Mouse (Mus musculus) limb, embryonic 13.5 days (tissue): Measurements from ENCODE around the gene Drd2. TPM values are rescaled to one million over a fixed set of nuclear protein-coding genes. Genes with fewer than 3 reads are reported as not detected.

Experiments
- polyA plus RNA-seq: library from polyadenylated mRNA; unstranded; fragments of >200 nt; fragmentation: Nextera tagmentation; extraction: Ambion mirVana; gene quantifications from 2 replicates; pipeline ENCODE4 v1.2.1, GENCODE M21; 2015

Drd2 gene
- polyA plus RNA-seq, 1 experiment from 2014 or later = not detected

Other genes starting within 250 kb of the Drd2 start
- gene Gm4894, start 90.1 kb upstream of the Drd2 start, polyA plus RNA-seq = not detected in 2 replicates
- not detected in 2 replicates for gene Ankk1, start 86.4 kb downstream of the Drd2 start, polyA plus RNA-seq
- gene Ttc12, start 145.6 kb downstream of the Drd2 start, polyA plus RNA-seq = 1.2 and 1.4 TPM in 2 replicates